Mouse (Mus musculus): Measurements from ENCODE around the gene Tbc1d1. TPM values are rescaled to one million over a fixed set of nuclear protein-coding genes. Genes with fewer than 3 reads are reported as not detected.

Tbc1d1 gene
- polyA plus RNA-seq, 1 experiment from 2014 or later = 9.5 TPM

- H3K27me3 ChIP-seq (replicated peaks) = peaks cover 25% of the 10 kb centered on the region
- WGBS = 89% methylated on average over 5 of the region's 5 CpGs
- H3K27ac ChIP-seq = no peak overlapping the region
- H3K4me2 ChIP-seq = no peak overlapping the region
- no peaks in the 10 kb centered on the region for H3K36me3 ChIP-seq (replicated peaks)
- H3K9ac ChIP-seq = no peak overlapping the region
- no peak for ATAC-seq (replicated peaks)
- H3K4me1 ChIP-seq = peaks cover 17% of the 10 kb centered on the region; the same call in 1 of the 2 replicates
- H3K4me3 ChIP-seq = no peak overlapping the region
- H3K9me3 ChIP-seq = no peaks in the 10 kb centered on the region
Observed at GRCm38 (mm10) chr5:64162582-64162981, 6.5 kb downstream of the Tbc1d1 start.

GRCm38 (mm10) chr5:64164414-64164813 lies 8.3 kb downstream of the Tbc1d1 start:
- H3K4me1 ChIP-seq = peaks cover 9% of the 10 kb centered on the region; the same call in 1 of the 2 replicates
- 95% methylated on average over 3 of the region's 3 CpGs for WGBS
- H3K9me3 ChIP-seq = no peaks in the 10 kb centered on the region
- no peak for ATAC-seq (replicated peaks)
- H3K9ac ChIP-seq = no peak overlapping the region
- H3K36me3 ChIP-seq (replicated peaks) = no peaks in the 10 kb centered on the region
- H3K27ac ChIP-seq = no peak overlapping the region
- H3K4me2 ChIP-seq = no peak overlapping the region
- no peak overlapping the region for H3K4me3 ChIP-seq
- peaks cover 14% of the 10 kb centered on the region; the same call in 1 of the 2 replicates for H3K27me3 ChIP-seq (replicated peaks)

- H3K27me3 ChIP-seq (replicated peaks) = peaks cover 14% of the 10 kb centered on the region; the same call in 1 of the 2 replicates
- no peaks in the 10 kb centered on the region for H3K36me3 ChIP-seq (replicated peaks)
- no peak overlapping the region for H3K9ac ChIP-seq
- no peak overlapping the region for H3K27ac ChIP-seq
- no peak for ATAC-seq (replicated peaks)
- WGBS = 53% methylated on average over 2 of the region's 2 CpGs
- H3K4me2 ChIP-seq = no peak overlapping the region
- H3K4me1 ChIP-seq = peaks cover 4% of the 10 kb centered on the region; the same call in 1 of the 2 replicates
- no peak overlapping the region for H3K4me3 ChIP-seq
- H3K9me3 ChIP-seq = no peaks in the 10 kb centered on the region
Observed at GRCm38 (mm10) chr5:64165826-64166225, 9.7 kb downstream of the Tbc1d1 start.

GRCm38 (mm10) chr5:64168990-64169540 lies 13.0 kb downstream of the Tbc1d1 start:
- Histone ChIP-seq H3K4me2 (no peak overlapping the region), H3K4me3 (no peak overlapping the region), H3K36me3 (replicated peaks) (no peaks in the 10 kb centered on the region), H3K27ac (no peak overlapping the region), H3K9ac (no peak overlapping the region), H3K9me3 (no peaks in the 10 kb centered on the region), H3K4me1 (no peaks in the 10 kb centered on the region), H3K27me3 (replicated peaks) (no peaks in the 10 kb centered on the region)
- no peak for ATAC-seq (replicated peaks)
- WGBS = 99% methylated on average over 10 of the region's 10 CpGs

- WGBS = 83% methylated on average over 3 of the region's 3 CpGs
- Histone ChIP-seq H3K9ac (no peak overlapping the region), H3K4me2 (no peak overlapping the region), H3K27ac (no peak overlapping the region), H3K4me1 (no peaks in the 10 kb centered on the region), H3K36me3 (replicated peaks) (no peaks in the 10 kb centered on the region), H3K27me3 (replicated peaks) (no peaks in the 10 kb centered on the region), H3K9me3 (no peaks in the 10 kb centered on the region), H3K4me3 (no peak overlapping the region)
- ATAC-seq (replicated peaks) = peak; percentile 54; the same call in 1 of the 2 replicates
Observed at GRCm38 (mm10) chr5:64172884-64173283, 16.8 kb downstream of the Tbc1d1 start.

GRCm38 (mm10) chr5:64173302-64173701 lies 17.2 kb downstream of the Tbc1d1 start:
- no peak overlapping the region for H3K27ac ChIP-seq
- H3K36me3 ChIP-seq (replicated peaks) = no peaks in the 10 kb centered on the region
- 65% methylated on average over 16 of the region's 16 CpGs for WGBS
- H3K9ac ChIP-seq = no peak overlapping the region
- H3K27me3 ChIP-seq (replicated peaks) = no peaks in the 10 kb centered on the region
- 0 out of 2 replicates have a peak, but pooled peaks have one; percentile 37 for ATAC-seq (replicated peaks)
- no peaks in the 10 kb centered on the region for H3K9me3 ChIP-seq
- H3K4me3 ChIP-seq = no peak overlapping the region
- no peaks in the 10 kb centered on the region for H3K4me1 ChIP-seq
- H3K4me2 ChIP-seq = no peak overlapping the region

GRCm38 (mm10) chr5:64174429-64174935 lies 18.4 kb downstream of the Tbc1d1 start:
- H3K4me2 ChIP-seq = no peak overlapping the region
- no peak overlapping the region for H3K9ac ChIP-seq
- H3K27ac ChIP-seq = no peak overlapping the region
- no peak overlapping the region for H3K4me3 ChIP-seq
- ATAC-seq (replicated peaks) = no peak
- H3K27me3 ChIP-seq (replicated peaks) = no peaks in the 10 kb centered on the region
- no peaks in the 10 kb centered on the region for H3K36me3 ChIP-seq (replicated peaks)
- 84% methylated on average over 5 of the region's 5 CpGs for whole genome bisulfite sequencing
- no peaks in the 10 kb centered on the region for H3K4me1 ChIP-seq
- no peaks in the 10 kb centered on the region for H3K9me3 ChIP-seq

GRCm38 (mm10) chr5:64180548-64180947 lies 24.4 kb downstream of the Tbc1d1 start:
- H3K4me2 ChIP-seq = no peak overlapping the region
- no peaks in the 10 kb centered on the region for H3K9me3 ChIP-seq
- no peak overlapping the region for H3K27ac ChIP-seq
- H3K9ac ChIP-seq = no peak overlapping the region
- WGBS = 93% methylated on average over 8 of the region's 8 CpGs
- no peaks in the 10 kb centered on the region for H3K36me3 ChIP-seq (replicated peaks)
- no peak for ATAC-seq (replicated peaks)
- no peaks in the 10 kb centered on the region for H3K27me3 ChIP-seq (replicated peaks)
- no peaks in the 10 kb centered on the region; the same call in 1 of the 2 replicates for H3K4me1 ChIP-seq
- no peak overlapping the region for H3K4me3 ChIP-seq

- Histone ChIP-seq H3K27me3 (replicated peaks) (no peaks in the 10 kb centered on the region), H3K9ac (no peak overlapping the region), H3K4me3 (no peak overlapping the region), H3K27ac (no peak overlapping the region), H3K36me3 (replicated peaks) (no peaks in the 10 kb centered on the region), H3K4me1 (no peaks in the 10 kb centered on the region; the same call in 1 of the 2 replicates), H3K9me3 (no peaks in the 10 kb centered on the region), H3K4me2 (no peak overlapping the region)
- WGBS = 28% methylated on average over 4 of the region's 4 CpGs
- peak; percentile 72 for ATAC-seq (replicated peaks)
Observed at GRCm38 (mm10) chr5:64183712-64184111, 27.6 kb downstream of the Tbc1d1 start.

- no peaks in the 10 kb centered on the region for H3K36me3 ChIP-seq (replicated peaks)
- no peaks in the 10 kb centered on the region for H3K9me3 ChIP-seq
- ATAC-seq (replicated peaks) = no peak
- H3K27me3 ChIP-seq (replicated peaks) = no peaks in the 10 kb centered on the region
- no peak overlapping the region for H3K4me3 ChIP-seq
- 66% methylated on average over 7 of the region's 7 CpGs for WGBS
- H3K4me2 ChIP-seq = no peak overlapping the region
- no peak overlapping the region for H3K27ac ChIP-seq
- H3K4me1 ChIP-seq = no peaks in the 10 kb centered on the region; the same call in 1 of the 2 replicates
- H3K9ac ChIP-seq = no peak overlapping the region
Observed at GRCm38 (mm10) chr5:64185257-64185656, 29.2 kb downstream of the Tbc1d1 start.

- no peak overlapping the region for H3K4me3 ChIP-seq
- no peak overlapping the region for H3K4me2 ChIP-seq
- no peaks in the 10 kb centered on the region for H3K27me3 ChIP-seq (replicated peaks)
- no peak overlapping the region for H3K27ac ChIP-seq
- WGBS = 78% methylated on average over 5 of the region's 5 CpGs
- no peaks in the 10 kb centered on the region for H3K36me3 ChIP-seq (replicated peaks)
- H3K9ac ChIP-seq = no peak overlapping the region
- H3K4me1 ChIP-seq = no peaks in the 10 kb centered on the region; the same call in 1 of the 2 replicates
- no peak for ATAC-seq (replicated peaks)
- no peaks in the 10 kb centered on the region for H3K9me3 ChIP-seq
Observed at GRCm38 (mm10) chr5:64186566-64186965, 30.5 kb downstream of the Tbc1d1 start.

GRCm38 (mm10) chr5:64188083-64188648 lies 32.1 kb downstream of the Tbc1d1 start:
- Histone ChIP-seq H3K27me3 (replicated peaks) (no peaks in the 10 kb centered on the region), H3K9me3 (no peaks in the 10 kb centered on the region), H3K36me3 (replicated peaks) (no peaks in the 10 kb centered on the region), H3K9ac (no peak overlapping the region), H3K4me2 (no peak overlapping the region), H3K4me3 (no peak overlapping the region), H3K27ac (no peak overlapping the region), H3K4me1 (no peaks in the 10 kb centered on the region; the same call in 1 of the 2 replicates)
- 56% methylated on average over 3 of the region's 3 CpGs for WGBS
- ATAC-seq (replicated peaks) = no peak

GRCm38 (mm10) chr5:64190892-64191291 lies 34.8 kb downstream of the Tbc1d1 start:
- 97% methylated on average over 5 of the region's 5 CpGs for WGBS
- no peak overlapping the region for H3K9ac ChIP-seq
- no peaks in the 10 kb centered on the region for H3K9me3 ChIP-seq
- no peak for ATAC-seq (replicated peaks)
- H3K27me3 ChIP-seq (replicated peaks) = no peaks in the 10 kb centered on the region
- H3K4me1 ChIP-seq = no peaks in the 10 kb centered on the region
- no peak overlapping the region for H3K4me2 ChIP-seq
- no peaks in the 10 kb centered on the region for H3K36me3 ChIP-seq (replicated peaks)
- no peak overlapping the region for H3K27ac ChIP-seq
- no peak overlapping the region for H3K4me3 ChIP-seq

All from midbrain, embryonic 15.5 days (tissue).